Mouse (Mus musculus): ENCODE results near the gene Nfkbil1.
A peak's percentile ranks its signal among the peaks of the same experiment; 100 is the strongest.
"Not testable (repeated sequence)": the region's sequence is repeated elsewhere in the genome, so short reads cannot be mapped to it uniquely, and the experiment has no call there.

The Nfkbil1 gene

GRCm38 (mm10) chr17:35237504-35237903 lies 1.9 kb upstream of the Nfkbil1 start:
- DNase-seq (ENCODE audit: extremely low spot score, low read depth, low spot score) = no peak

- no peak for DNase-seq (ENCODE audit: extremely low spot score, low read depth, low spot score)
These were observed 1.4 kb upstream of the Nfkbil1 start for GRCm38 (mm10) chr17:35236996-35237395.

GRCm38 (mm10) chr17:35236390-35236746 lies 776 bp upstream of the Nfkbil1 start:
- peak; percentile 69 for DNase-seq (ENCODE audit: extremely low spot score, low read depth, low spot score)

- no peak for DNase-seq (ENCODE audit: extremely low spot score, low read depth, low spot score)
These were observed 689 bp downstream of the Nfkbil1 start for GRCm38 (mm10) chr17:35234903-35235302.

- not testable (repeated sequence) for DNase-seq (ENCODE audit: extremely low spot score, low read depth, low spot score)
These were observed 1.5 kb downstream of the Nfkbil1 start for GRCm38 (mm10) chr17:35234090-35234489.

- no peak for DNase-seq (ENCODE audit: extremely low spot score, low read depth, low spot score)
These were observed 2.2 kb downstream of the Nfkbil1 start, which contains the start of gene Atp6v1g2 for GRCm38 (mm10) chr17:35233114-35233980. Atp6v1g2 (plus strand) TSS chr17:35233660.

- no peak for DNase-seq (ENCODE audit: extremely low spot score, low read depth, low spot score)
These were observed 2.9 kb downstream of the Nfkbil1 start for GRCm38 (mm10) chr17:35232659-35233058.

GRCm38 (mm10) chr17:35232043-35232442 lies 3.5 kb downstream of the Nfkbil1 start:
- peak; percentile 73 for DNase-seq (ENCODE audit: extremely low spot score, low read depth, low spot score)

GRCm38 (mm10) chr17:35231022-35231421 lies 4.6 kb downstream of the Nfkbil1 start:
- no peak for DNase-seq (ENCODE audit: extremely low spot score, low read depth, low spot score)

GRCm38 (mm10) chr17:35226561-35227046 lies 9.0 kb downstream of the Nfkbil1 start:
- DNase-seq (ENCODE audit: extremely low spot score, low read depth, low spot score) = no peak

GRCm38 (mm10) chr17:35225456-35225855 lies 10.1 kb downstream of the Nfkbil1 start:
- no peak for DNase-seq (ENCODE audit: extremely low spot score, low read depth, low spot score)

- no peak for DNase-seq (ENCODE audit: extremely low spot score, low read depth, low spot score)
These were observed 11.0 kb downstream of the Nfkbil1 start for GRCm38 (mm10) chr17:35224641-35225040.

- DNase-seq (ENCODE audit: extremely low spot score, low read depth, low spot score) = no peak
These were observed 13.3 kb downstream of the Nfkbil1 start for GRCm38 (mm10) chr17:35222299-35222698.

- DNase-seq (ENCODE audit: extremely low spot score, low read depth, low spot score) = no peak
These were observed 15.2 kb downstream of the Nfkbil1 start, which contains the start of gene Gm16181 for GRCm38 (mm10) chr17:35220156-35220952. Gm16181 (plus strand) TSS chr17:35220834.

- DNase-seq (ENCODE audit: extremely low spot score, low read depth, low spot score) = no peak
These were observed 16.0 kb downstream of the Nfkbil1 start for GRCm38 (mm10) chr17:35219601-35220041.

GRCm38 (mm10) chr17:35218516-35219193 lies 16.9 kb downstream of the Nfkbil1 start:
- no peak for DNase-seq (ENCODE audit: extremely low spot score, low read depth, low spot score)

- no peak for DNase-seq (ENCODE audit: extremely low spot score, low read depth, low spot score)
These were observed 22.5 kb downstream of the Nfkbil1 start for GRCm38 (mm10) chr17:35213071-35213470.

GRCm38 (mm10) chr17:35210593-35210992 lies 25.0 kb downstream of the Nfkbil1 start:
- DNase-seq (ENCODE audit: extremely low spot score, low read depth, low spot score) = no peak

GRCm38 (mm10) chr17:35209785-35210535 lies 25.6 kb downstream of the Nfkbil1 start:
- no peak for DNase-seq (ENCODE audit: extremely low spot score, low read depth, low spot score)

GRCm38 (mm10) chr17:35205380-35205769 lies 30.2 kb downstream of the Nfkbil1 start:
- DNase-seq (ENCODE audit: extremely low spot score, low read depth, low spot score) = no peak

Measured in hindlimb bud, embryonic 11.5 days (tissue).